Mouse (Mus musculus): ENCODE data around the gene Zfp790. TPM values are rescaled to one million over a fixed set of nuclear protein-coding genes. Genes with fewer than 3 reads are reported as not detected.
A peak's percentile ranks its signal among the peaks of the same experiment; 100 is the strongest.

Zfp790 gene
- 18.6 and 19.0 TPM in 2 replicates for polyA plus RNA-seq (2014; fragmentation: Nextera tagmentation; extraction: Ambion mirVana)

DNA sequence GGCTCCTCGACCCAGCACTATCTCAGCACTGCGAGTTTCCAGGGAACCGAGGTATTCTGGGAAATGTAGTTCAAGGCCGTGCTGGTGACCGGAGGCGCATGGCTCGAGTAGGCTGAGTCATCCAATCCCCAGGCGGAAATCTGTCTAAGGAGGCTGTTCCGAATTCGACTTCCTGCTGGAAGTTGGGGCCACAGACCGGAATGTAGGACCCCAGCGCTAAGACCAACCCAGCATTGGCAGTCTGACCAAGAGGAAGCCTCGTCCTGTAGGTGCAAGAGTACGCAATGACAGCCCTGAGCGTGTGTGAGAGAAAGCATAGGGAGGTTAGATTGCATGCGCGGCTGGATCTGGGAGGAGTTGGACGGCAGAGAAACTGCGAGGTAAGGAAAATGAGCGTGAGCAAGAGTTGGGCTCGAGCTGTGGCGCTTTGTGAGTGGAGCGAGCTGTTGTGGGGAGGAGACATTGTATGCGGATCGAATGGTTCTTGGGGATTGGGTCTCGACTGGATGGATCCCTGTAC, at the start of gene Zfp790:
Gene Zfp790 (plus strand): TSS at position 205 of the 520 bp plus-strand sequence.
- Histone ChIP-seq H3K4me1 (replicated peaks; ENCODE audit: control insufficient read depth, insufficient read depth, low read length) (peaks cover 9% of the 10 kb centered on the region; the same call in 1 of the 2 replicates), H3K27me3 (ENCODE audit: control insufficient read depth, insufficient read depth, low read length) (no peaks in the 10 kb centered on the region), H3K9me3 (ENCODE audit: control insufficient read depth, low read length) (no peaks in the 10 kb centered on the region), H3K4me2 (ENCODE audit: low read depth, low read length, severe bottlenecking) (peak within 1 kb of the TSS; percentile 83), H3K4me3 (ENCODE audit: low read depth, low read length) (peak within 1 kb of the TSS; percentile 66), H3K27ac (ENCODE audit: low read depth, low read length) (peak within 1 kb of the TSS; percentile 53), H3K9ac (ENCODE audit: low read length) (peak within 1 kb of the TSS; percentile 72), H3K36me3 (ENCODE audit: control insufficient read depth, insufficient read depth, low read length) (no peaks in the 10 kb centered on the region)
- under 1% methylated on average over 26 of the region's 26 CpGs for WGBS
- ATAC-seq (replicated peaks; ENCODE audit: low FRiP score) (peak; percentile 96), DNase-seq (ENCODE audit: low spot score) (peak; percentile 91)

DNA sequence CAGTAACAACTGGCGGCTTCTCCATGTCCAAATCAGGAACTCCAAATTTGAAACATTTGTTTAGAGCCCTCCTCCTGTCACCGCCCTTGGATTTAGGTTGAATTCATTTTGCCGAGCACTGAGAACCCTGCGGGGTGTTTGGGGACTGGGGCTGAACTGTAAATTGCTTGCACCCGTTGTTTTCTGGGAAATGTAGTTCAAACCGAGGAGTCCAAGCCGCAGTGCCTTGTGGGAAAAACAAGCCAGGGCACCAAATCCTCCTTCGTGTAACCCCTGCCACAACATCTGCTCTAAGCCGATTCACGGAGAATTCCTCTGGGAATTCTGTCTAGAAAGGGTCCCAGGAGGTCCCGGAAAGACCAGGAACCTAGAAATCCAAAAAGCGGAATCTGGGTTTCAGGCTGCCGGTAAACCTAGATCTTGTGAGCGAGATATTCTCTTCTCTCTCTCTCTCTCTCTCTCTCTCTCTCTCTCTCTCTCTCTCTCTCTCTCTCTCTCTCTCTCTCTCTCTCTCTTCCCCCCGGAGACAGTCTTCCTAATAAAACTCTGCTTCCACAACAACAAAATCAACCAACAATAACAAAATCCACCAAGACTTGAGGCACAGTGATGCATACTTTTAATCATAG, 48.7 kb upstream of the Zfp790 start:
- Histone ChIP-seq H3K9me3 (ENCODE audit: control insufficient read depth, low read length) (no peaks in the 10 kb centered on the region), H3K4me3 (ENCODE audit: low read depth, low read length) (peak overlapping the region; percentile 75), H3K27me3 (ENCODE audit: control insufficient read depth, insufficient read depth, low read length) (no peaks in the 10 kb centered on the region), H3K4me2 (ENCODE audit: low read depth, low read length, severe bottlenecking) (peak overlapping the region; percentile 71), H3K27ac (ENCODE audit: low read depth, low read length) (no peak overlapping the region), H3K9ac (ENCODE audit: low read length) (peak overlapping the region; percentile 55), H3K4me1 (replicated peaks; ENCODE audit: control insufficient read depth, insufficient read depth, low read length) (no peaks in the 10 kb centered on the region; the same call in 1 of the 2 replicates), H3K36me3 (ENCODE audit: control insufficient read depth, insufficient read depth, low read length) (no peaks in the 10 kb centered on the region; the same call in 1 of the 2 replicates)
- WGBS, result under 1% methylated on average over 15 of the region's 15 CpGs
- peak; percentile 58 for ATAC-seq (replicated peaks; ENCODE audit: low FRiP score)
- DNase-seq (ENCODE audit: low spot score), result peak; percentile 82

DNA sequence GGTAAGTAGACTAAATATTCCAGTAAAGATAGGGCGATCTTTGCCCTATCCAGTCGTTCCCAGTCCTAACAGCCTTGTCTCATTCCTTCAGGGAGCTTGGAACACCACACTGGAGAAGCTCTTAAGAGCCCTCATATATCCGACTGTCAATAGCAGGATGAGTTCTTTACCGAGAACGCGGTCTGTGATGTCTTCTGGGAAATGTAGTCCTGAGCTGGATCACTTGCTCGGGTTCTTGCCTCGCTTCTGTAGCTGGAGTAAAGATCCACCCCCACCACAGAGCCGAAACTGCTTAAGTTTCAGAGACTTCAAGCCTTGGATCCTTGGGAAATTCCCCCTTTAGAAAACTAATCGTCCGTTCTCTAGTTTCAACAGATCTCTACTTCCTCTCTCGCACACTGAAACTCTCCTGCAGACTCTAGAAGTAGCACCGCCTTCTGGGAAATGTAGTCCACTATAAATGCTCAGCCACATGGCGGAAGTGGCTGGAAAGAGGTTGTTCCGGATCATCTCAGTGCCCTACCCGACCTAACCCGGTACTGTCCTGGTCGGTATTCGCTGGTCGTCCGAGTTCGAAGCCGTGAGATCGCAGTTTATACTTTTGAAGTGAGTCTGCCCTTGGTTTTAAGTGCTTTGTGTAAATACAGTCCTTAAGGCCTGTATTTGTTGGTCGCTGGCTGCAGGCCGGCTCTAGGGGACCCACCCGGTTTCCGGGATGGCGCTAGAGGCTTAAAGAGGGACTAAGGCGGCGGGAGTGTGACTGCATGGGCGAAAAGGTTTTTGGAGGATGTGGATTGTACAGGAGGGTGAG, 47.6 kb upstream of the Zfp790 start, which contains the start of gene Zfp84:
Gene Zfp84 (plus strand): TSS at position 463 of the 811 bp plus-strand sequence.
- H3K4me3 ChIP-seq (ENCODE audit: low read depth, low read length), result peak within 1 kb of the TSS; percentile 75
- H3K36me3 ChIP-seq (ENCODE audit: control insufficient read depth, insufficient read depth, low read length), result no peaks in the 10 kb centered on the region; the same call in 1 of the 2 replicates
- WGBS, result under 1% methylated on average over 32 of the region's 32 CpGs
- no peaks in the 10 kb centered on the region for H3K27me3 ChIP-seq (ENCODE audit: control insufficient read depth, insufficient read depth, low read length)
- no peaks in the 10 kb centered on the region; the same call in 1 of the 2 replicates for H3K4me1 ChIP-seq (replicated peaks; ENCODE audit: control insufficient read depth, insufficient read depth, low read length)
- H3K9me3 ChIP-seq (ENCODE audit: control insufficient read depth, low read length), result no peaks in the 10 kb centered on the region
- peak within 1 kb of the TSS; percentile 80 for H3K9ac ChIP-seq (ENCODE audit: low read length)
- DNase-seq (ENCODE audit: low spot score) (peak; percentile 85), ATAC-seq (replicated peaks; ENCODE audit: low FRiP score) (peak; percentile 96)
- H3K27ac ChIP-seq (ENCODE audit: low read depth, low read length), result 0 out of 2 replicates have a peak within 1 kb of the TSS, but pooled peaks have one; percentile 37
- peak within 1 kb of the TSS; percentile 71 for H3K4me2 ChIP-seq (ENCODE audit: low read depth, low read length, severe bottlenecking)

DNA sequence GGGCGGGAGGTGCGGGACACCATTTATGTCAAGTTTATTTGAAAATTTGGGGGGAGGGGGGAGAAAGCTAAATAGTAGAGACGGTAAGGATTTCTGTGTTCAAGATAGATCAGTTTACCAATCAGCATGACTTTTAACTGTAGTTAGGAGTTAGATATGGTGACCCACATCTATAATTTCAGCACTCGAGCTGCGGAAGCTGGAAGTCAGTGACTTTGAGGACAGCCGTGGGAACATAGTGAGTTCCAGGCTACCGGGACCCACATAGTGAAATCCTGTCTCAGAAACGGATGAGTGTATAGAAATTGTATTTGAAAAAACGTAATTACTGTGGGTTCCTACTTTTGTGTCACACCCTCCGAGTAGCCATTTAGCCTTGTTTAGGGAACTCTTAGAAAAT, 46.9 kb upstream of the Zfp790 start:
- Histone ChIP-seq H3K27me3 (ENCODE audit: control insufficient read depth, insufficient read depth, low read length) (no peaks in the 10 kb centered on the region), H3K9me3 (ENCODE audit: control insufficient read depth, low read length) (no peaks in the 10 kb centered on the region), H3K36me3 (ENCODE audit: control insufficient read depth, insufficient read depth, low read length) (no peaks in the 10 kb centered on the region; the same call in 1 of the 2 replicates), H3K4me1 (replicated peaks; ENCODE audit: control insufficient read depth, insufficient read depth, low read length) (no peaks in the 10 kb centered on the region; the same call in 1 of the 2 replicates), H3K4me3 (ENCODE audit: low read depth, low read length) (peak overlapping the region; percentile 75), H3K4me2 (ENCODE audit: low read depth, low read length, severe bottlenecking) (peak overlapping the region; percentile 71), H3K27ac (ENCODE audit: low read depth, low read length) (0 out of 2 replicates have a peak overlapping the region, but pooled peaks have one; percentile 27), H3K9ac (ENCODE audit: low read length) (peak overlapping the region; percentile 80)
- DNase-seq (ENCODE audit: low spot score) (no peak), ATAC-seq (replicated peaks; ENCODE audit: low FRiP score) (no peak)
- WGBS, result 9% methylated on average over 10 of the region's 10 CpGs

DNA sequence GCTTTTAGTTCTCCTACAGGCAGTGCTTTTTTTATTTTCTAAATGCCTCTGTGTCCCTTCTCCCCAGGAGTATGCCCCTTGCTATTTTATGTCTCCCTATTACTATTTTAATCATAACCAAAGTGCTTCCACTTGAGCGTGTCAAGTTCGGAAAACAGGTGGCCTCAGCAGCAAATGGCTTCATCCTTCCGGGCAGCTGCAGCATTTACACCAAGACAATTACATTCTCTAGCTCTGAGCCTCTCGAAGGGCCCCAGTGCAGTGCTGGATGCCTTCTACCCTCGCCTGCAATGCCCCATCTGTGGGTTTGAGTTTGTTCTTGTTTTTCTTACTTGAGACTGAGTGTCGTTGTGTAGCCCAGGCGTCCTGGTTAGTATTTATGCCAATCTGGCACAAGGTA, 42.4 kb upstream of the Zfp790 start:
- no peaks in the 10 kb centered on the region for H3K27me3 ChIP-seq (ENCODE audit: control insufficient read depth, insufficient read depth, low read length)
- no peaks in the 10 kb centered on the region; the same call in 1 of the 2 replicates for H3K4me1 ChIP-seq (replicated peaks; ENCODE audit: control insufficient read depth, insufficient read depth, low read length)
- ATAC-seq (replicated peaks; ENCODE audit: low FRiP score) (no peak), DNase-seq (ENCODE audit: low spot score) (no peak)
- no peaks in the 10 kb centered on the region for H3K9me3 ChIP-seq (ENCODE audit: control insufficient read depth, low read length)
- WGBS, result 91% methylated on average over 7 of the region's 7 CpGs
- H3K36me3 ChIP-seq (ENCODE audit: control insufficient read depth, insufficient read depth, low read length), result peaks cover 27% of the 10 kb centered on the region
- no peak overlapping the region for H3K4me2 ChIP-seq (ENCODE audit: low read depth, low read length, severe bottlenecking)
- no peak overlapping the region for H3K27ac ChIP-seq (ENCODE audit: low read depth, low read length)
- no peak overlapping the region for H3K4me3 ChIP-seq (ENCODE audit: low read depth, low read length)
- H3K9ac ChIP-seq (ENCODE audit: low read length), result no peak overlapping the region

DNA sequence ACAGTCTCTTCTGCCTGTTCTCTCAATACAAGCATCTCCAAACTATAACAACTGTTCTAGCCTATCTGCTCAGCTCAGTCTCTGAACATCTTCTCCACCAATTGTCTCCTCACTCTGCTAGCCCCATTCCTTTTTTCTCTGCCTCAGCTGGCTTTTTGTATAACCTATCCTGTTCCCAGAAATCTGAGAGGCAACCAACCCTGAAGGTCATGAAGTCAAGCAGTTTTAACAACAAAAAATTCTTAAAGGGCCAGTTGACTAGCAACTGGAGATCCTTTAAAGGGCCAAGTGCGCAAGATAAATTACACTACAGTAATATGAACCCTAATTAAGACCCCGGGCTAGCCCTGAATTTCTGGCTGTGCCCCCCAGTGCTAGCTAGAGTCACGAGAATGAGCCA, 41.5 kb upstream of the Zfp790 start:
- no peak overlapping the region for H3K4me2 ChIP-seq (ENCODE audit: low read depth, low read length, severe bottlenecking)
- ATAC-seq (replicated peaks; ENCODE audit: low FRiP score), result no peak
- H3K36me3 ChIP-seq (ENCODE audit: control insufficient read depth, insufficient read depth, low read length), result peaks cover 30% of the 10 kb centered on the region
- H3K27me3 ChIP-seq (ENCODE audit: control insufficient read depth, insufficient read depth, low read length), result no peaks in the 10 kb centered on the region
- no peaks in the 10 kb centered on the region; the same call in 1 of the 2 replicates for H3K4me1 ChIP-seq (replicated peaks; ENCODE audit: control insufficient read depth, insufficient read depth, low read length)
- H3K4me3 ChIP-seq (ENCODE audit: low read depth, low read length), result no peak overlapping the region
- H3K27ac ChIP-seq (ENCODE audit: low read depth, low read length), result no peak overlapping the region
- no peaks in the 10 kb centered on the region for H3K9me3 ChIP-seq (ENCODE audit: control insufficient read depth, low read length)
- no peak overlapping the region for H3K9ac ChIP-seq (ENCODE audit: low read length)
- no peak for DNase-seq (ENCODE audit: low spot score)
- WGBS, result 91% methylated on average over 3 of the region's 3 CpGs

DNA sequence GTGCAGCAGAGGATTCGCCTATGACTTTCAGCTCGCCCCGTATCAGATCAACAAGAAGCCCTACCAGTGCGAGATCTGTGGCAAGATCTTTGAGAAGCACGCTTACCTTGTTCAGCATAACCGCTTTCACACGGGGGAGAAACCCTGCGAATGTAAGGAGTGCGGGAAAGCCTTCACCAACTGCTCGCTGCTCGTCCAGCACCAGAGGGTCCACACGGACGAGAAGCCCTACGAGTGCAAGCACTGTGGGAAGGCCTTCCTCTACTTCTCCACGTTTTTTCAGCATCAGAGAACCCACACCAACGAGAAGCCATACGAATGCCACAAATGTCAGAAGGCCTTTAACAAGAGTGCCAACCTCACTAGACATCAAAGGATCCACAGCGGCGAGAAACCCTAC, 39.3 kb upstream of the Zfp790 start:
- Histone ChIP-seq H3K4me1 (replicated peaks; ENCODE audit: control insufficient read depth, insufficient read depth, low read length) (no peaks in the 10 kb centered on the region), H3K27me3 (ENCODE audit: control insufficient read depth, insufficient read depth, low read length) (no peaks in the 10 kb centered on the region), H3K4me2 (ENCODE audit: low read depth, low read length, severe bottlenecking) (no peak overlapping the region), H3K9ac (ENCODE audit: low read length) (no peak overlapping the region), H3K36me3 (ENCODE audit: control insufficient read depth, insufficient read depth, low read length) (peaks cover 30% of the 10 kb centered on the region), H3K27ac (ENCODE audit: low read depth, low read length) (no peak overlapping the region), H3K9me3 (ENCODE audit: control insufficient read depth, low read length) (no peaks in the 10 kb centered on the region), H3K4me3 (ENCODE audit: low read depth, low read length) (no peak overlapping the region)
- DNase-seq (ENCODE audit: low spot score) (no peak), ATAC-seq (replicated peaks; ENCODE audit: low FRiP score) (no peak)
- 96% methylated on average over 19 of the region's 19 CpGs for WGBS

DNA sequence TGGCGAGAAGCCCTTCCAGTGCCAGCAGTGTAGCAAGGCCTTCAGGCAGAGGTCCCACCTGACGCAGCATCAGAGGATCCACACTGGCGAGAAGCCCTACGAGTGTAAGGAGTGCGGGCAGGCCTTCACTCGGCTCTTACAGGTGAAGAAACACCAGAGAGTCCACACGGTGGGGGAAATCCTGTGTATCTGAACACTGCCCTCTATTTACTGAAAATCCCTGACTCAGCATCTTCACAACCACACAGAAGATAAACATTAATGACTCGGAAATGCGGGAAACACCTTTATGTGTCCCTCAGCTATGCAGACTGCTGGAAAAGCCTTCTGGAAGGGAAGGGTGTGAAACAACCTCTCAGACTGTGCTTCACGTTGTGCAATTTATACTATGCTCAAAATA, 38.5 kb upstream of the Zfp790 start:
- WGBS, result 94% methylated on average over 10 of the region's 10 CpGs
- no peaks in the 10 kb centered on the region for H3K4me1 ChIP-seq (replicated peaks; ENCODE audit: control insufficient read depth, insufficient read depth, low read length)

More for the DNA sequence above, 38.5 kb upstream of the Zfp790 start:
- ATAC-seq (replicated peaks; ENCODE audit: low FRiP score) (no peak), DNase-seq (ENCODE audit: low spot score) (no peak)
- H3K27me3 ChIP-seq (ENCODE audit: control insufficient read depth, insufficient read depth, low read length), result no peaks in the 10 kb centered on the region
- no peak overlapping the region for H3K4me3 ChIP-seq (ENCODE audit: low read depth, low read length)
- no peak overlapping the region for H3K27ac ChIP-seq (ENCODE audit: low read depth, low read length)
- no peak overlapping the region for H3K9ac ChIP-seq (ENCODE audit: low read length)
- no peak overlapping the region for H3K4me2 ChIP-seq (ENCODE audit: low read depth, low read length, severe bottlenecking)
- H3K36me3 ChIP-seq (ENCODE audit: control insufficient read depth, insufficient read depth, low read length), result peaks cover 30% of the 10 kb centered on the region
- H3K9me3 ChIP-seq (ENCODE audit: control insufficient read depth, low read length), result no peaks in the 10 kb centered on the region
